Mouse (Mus musculus) cerebellum, postnatal 14 days (tissue): ENCODE measurements around the gene Glis3.

Experiments
- DNase-seq, 2 experiments: peaks; one replicate each; pipeline ENCODE4 v3.0.0; 2021; ENCODE audit warnings: mixed read lengths in 2 of 2

Glis3 gene

DNA sequence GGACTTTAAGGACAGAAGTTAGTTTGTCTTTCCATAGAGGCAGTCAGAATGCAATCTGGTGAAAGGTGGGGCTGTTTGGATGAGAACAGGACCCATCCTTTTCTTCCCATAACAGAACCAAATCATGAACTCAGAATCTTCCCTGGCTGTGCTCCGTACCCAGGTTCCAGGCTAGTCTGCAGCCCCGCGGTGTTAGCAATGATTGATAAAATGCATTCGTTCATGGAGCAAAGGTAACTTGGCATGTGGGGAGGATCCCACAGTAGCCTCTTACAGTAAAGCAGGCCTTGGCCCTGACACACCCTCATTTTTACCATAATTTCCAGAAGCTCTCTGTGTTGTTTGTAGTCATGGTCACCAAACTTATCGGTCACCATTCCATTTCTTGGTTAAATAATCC, 152.4 kb downstream of the Glis3 start:
- no peak for DNase-seq

DNA sequence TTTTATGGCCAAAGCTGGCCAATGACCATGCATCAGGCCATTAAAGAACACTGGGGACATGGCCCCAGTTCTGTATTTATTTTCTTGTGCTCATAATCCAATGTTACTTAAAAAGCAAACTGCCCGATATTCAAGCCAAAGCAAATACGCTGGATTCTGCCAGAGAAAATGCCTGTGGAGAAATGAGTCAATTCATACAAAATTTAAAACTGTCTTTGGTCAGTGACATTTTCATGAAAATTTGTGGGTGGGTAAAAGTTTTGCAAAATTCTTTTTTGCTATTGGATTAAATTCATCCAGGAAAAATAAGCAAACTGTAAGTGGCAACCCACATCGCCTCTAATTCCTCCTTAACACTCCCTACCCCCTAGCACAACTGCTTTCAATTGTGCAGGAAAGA, 154.5 kb downstream of the Glis3 start:
- no peak for DNase-seq

DNA sequence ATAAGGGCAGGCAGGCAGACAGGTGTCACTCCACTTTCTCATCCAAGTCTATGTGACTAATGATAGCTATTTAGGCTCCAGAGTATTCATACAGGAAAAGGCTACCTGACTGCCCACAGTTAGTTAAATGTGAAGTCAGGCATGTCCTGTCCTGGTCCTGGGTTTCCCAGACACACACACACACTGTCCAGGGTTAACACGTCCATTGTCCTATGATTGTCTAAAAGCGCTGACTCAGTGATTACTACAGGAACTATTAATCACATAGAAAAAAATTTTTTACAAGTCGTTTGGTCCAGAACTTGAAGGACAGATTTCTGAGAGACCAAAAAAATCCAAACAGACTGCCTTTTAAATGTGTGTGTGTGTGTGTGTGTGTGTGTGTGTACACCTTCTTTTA, 157.6 kb downstream of the Glis3 start:
- no peak for DNase-seq

DNA sequence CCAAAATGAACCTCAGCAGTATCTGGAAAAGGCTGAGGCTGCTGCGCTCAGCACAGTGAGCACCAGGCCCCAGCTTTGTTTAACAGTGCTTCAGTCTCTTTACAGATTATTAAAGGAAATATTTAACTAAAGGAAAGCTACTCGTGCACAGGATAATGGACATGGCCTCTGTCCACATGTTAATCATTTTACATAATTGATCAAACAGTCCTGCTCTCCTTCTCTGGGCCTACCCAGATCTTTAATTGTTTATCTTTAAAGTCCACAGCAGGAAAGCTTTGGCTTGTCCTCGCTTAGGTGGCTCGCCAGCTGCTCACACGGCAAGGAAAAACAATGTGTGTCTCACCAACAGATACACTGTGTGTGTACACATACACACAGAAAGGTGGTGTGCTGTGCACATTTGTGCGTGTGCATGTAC, 159.1 kb downstream of the Glis3 start:
- DNase-seq, result no peak

DNA sequence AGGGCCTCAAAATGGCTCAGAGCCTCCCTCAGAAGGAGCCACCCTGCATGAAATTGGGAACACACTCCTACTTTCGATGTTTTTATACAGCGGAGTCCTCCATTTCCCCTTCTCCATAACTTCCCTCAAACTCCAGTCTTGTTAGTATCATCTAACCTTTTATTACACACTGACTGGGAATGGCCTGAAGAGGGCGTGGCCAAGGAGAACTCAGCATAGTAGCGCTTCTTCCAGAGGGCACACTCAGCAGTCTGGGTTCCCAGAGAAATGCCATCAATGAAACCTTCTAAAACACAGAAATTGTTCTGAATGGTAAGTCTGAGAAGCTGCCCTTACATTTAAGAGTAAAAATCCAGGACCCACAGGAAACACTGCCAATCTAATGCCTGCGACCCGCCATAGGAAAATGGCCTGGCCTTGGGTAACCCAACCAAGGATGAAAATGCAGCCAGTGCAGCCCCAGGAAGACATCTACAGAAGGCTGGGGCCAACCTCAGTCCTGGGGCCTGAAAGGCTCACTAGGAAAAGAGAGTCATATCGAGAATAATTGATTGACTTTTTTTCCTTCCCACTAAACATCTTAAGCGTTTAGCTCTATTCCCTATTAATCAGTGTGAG, 159.6 kb downstream of the Glis3 start:
- DNase-seq, result no peak

DNA sequence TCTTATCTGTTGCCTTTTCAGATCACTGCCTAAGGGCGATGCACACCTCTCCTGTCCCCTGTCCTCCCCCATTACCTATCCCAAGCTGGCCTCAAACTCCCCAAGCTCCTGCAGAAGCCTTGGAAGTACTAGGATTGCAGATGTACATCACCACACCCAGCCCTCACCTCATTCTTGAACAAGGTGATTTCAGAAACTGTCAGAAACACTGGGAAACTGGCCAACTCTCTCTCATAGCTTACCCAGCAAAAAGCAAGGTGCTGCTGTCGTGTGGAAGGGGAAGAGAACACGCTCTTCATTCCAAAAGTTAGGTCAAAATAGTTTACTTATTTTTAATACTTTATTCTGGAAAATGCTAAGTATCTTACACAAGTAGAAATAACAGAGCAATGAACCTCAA, 160.6 kb downstream of the Glis3 start:
- DNase-seq, result no peak

DNA sequence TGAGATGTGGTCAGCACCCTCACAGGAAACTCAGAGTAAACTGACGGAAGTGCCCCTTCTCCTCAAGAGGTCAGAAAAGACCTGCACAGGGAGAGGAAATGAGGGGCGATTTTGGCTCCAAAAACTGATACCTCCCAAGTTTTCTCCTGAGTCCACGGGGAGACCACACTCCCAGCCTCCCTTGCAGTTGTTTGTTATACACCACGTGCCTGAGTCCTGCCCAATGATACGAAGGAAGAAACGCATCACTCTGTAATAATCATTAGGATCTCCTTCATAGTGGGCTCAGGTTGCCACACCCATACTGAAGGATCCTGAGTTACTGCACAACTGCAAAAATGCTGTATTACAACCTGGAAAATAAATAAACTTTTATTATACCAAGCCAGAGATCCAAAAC, 161.0 kb downstream of the Glis3 start:
- no peak for DNase-seq

DNA sequence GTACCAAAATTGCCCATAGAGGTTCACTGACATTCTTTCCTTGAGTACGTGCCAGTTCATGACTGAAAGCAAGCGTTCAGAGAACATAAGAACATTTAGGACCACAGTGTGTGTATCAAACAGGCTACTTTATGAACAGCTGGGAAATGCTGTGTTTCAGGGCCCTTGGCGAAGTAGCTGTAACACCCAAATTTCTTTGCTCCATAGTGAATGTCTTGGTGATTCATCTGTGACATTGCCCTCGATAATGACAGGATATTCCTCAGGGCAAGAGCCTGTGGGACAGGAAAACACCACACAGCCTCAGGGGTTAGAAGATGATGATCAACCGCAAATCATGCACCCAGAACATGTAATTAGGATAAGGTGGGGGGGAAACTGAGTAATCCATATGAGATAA, 161.6 kb downstream of the Glis3 start:
- no peak for DNase-seq

DNA sequence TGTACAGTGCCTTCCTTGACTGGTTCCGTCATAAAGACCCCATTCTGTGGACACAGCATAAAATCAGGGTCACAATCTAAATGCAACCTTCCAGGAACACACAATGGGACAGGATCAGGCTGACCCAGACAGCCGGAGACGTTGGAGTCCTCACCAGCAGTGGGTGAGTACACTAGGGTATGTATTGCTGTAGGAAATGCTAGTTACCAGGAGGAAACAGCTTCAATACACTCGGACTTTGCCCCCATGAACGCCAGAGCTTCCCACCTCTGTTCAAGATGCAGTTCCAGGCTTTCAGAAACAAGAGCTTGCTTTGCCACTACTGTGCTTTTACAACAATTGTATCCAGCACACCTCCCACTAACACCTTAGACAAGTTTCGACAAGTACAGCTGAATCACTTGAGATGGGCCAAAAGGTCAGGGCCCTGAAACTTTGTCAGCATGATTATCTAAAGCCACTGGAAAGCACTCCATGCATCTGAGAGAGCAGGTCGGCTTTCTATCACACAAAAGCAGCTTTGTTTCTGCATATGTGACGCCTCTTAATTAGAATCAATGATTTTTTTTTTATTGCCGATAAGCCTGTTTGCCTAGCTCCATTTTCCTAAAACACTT, 162.3 kb downstream of the Glis3 start:
- DNase-seq, result no peak

DNA sequence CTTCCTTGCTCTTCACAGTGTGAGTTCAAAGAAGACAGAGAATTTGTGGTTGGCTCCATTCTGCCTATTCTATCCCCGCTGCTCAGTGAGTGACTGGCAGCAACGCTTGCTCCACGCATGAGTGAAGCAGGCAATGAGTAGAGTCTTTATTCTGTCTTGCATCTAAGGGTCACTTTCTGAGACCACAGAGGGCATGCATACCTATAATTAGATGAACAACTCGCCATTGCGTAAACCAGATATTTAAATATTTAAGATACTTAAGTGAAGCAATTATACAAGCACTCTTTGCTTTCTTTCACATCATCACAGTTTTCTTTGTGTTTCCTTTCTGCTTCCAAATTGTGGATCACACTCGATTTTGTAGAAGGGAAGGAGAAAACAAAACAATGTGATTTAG, 163.4 kb downstream of the Glis3 start:
- DNase-seq, result no peak

DNA sequence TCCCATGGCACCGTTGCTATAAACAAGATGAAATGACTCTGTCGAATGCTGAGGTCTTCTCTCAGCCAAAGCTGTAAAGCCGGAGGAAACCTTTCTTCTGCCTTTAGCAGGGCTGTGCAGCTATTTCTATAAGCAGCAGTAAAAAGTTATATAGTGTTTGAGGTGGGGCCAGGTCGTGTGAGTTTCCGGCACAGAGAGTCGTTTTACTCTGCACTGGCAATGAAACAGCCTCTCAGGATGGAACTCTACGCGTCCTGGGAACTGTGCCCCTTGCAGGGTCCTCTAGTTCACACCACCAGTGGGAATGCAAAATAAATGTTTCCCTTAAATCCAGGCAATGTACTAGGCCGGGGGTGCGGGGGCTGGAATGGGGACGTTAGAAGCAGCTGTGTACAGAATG, 167.4 kb downstream of the Glis3 start:
- no peak for DNase-seq

DNA sequence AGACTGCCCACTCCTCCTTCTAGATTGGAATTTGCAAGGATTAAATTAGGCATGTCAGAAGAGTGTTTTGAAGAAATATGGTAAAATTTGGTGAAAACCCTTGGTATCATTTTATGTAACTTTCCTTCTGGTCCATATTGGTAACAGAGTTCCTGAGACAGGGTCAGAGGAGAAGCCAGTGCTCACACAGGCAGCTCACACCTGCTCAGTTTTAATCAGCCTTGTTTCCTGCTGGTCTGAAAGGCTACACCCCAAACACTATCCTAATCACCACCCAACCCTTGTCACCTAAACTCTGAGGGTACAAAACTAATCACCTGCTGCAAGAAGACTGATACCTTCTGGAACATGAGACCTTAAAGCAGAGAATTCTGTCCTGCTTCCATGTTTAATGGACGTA, 168.0 kb downstream of the Glis3 start:
- no peak for DNase-seq

DNA sequence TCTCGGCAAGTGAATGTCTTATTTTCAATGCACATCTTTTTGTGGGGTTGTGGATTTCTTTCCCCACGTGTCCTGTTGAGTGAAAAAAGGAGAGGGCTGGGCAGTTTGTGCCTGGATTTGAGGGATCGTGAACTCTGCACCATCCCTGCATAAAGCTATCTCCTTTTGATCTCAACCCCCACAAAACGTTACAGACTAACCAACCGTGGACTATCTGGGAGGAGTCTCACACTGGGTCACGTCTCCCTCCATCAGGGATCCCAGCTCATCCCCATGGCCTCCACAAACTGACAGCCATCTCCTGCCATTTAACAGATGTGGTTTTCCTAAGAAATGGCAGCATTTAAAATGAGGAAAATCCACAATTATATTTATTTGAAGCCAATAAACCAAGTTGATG, 174.5 kb downstream of the Glis3 start:
- no peak for DNase-seq

DNA sequence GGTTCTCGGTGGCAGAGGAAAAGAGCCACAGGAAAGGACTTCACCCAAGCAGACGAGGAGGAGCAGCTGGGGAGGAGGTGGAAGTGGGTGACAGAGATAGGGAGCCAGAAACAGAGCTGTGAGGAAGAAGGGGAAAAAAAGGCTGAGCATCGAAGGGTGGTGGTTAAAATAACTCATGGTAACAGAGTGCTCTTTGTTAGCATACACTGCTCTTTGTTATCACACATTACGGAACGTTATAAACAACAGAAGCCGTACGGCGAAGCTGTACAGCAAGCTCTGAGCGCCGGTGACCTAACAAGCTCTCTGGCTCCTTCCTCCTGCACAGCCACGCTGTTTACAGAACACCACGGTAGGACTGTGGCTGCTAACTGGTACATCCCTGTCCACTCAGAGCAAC, 176.9 kb downstream of the Glis3 start:
- no peak for DNase-seq

DNA sequence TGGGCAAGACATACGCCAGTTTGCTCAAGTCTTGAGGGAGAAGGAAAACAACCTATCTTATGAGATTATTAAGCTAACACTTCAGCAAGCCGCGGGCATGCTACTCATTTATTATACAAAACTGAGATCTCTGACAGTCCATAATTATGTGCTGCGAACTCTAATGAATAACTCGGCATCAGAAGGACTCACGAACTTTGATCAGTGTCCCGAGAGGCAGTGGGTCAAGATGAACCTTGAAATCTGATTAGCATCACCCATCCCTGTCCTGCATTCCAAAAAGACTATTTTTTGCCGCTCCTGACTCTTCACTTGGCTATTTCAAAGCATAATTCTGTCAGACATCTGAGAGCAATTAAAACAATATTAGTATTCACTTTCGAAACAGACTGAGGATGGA, 178.9 kb downstream of the Glis3 start:
- DNase-seq, result no peak

DNA sequence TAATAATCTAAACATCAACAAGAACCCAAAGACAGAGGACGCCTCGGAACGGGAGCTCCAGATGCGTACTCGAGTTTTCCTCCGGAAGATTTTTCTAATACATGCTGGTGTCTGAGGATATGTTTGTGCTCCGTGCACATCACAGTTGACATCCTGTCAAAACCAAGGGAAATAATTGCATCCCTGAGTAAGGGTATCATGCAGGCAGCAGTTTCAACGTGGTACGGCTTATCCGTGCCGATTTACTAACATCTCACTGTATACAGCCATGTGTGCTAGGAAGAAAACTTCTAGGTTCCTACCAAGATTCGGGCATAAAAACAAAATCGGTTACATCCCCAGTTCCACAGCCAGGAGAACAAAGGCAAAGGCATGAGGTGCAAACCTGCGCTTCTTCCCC, 179.4 kb downstream of the Glis3 start:
- DNase-seq, result no peak

DNA sequence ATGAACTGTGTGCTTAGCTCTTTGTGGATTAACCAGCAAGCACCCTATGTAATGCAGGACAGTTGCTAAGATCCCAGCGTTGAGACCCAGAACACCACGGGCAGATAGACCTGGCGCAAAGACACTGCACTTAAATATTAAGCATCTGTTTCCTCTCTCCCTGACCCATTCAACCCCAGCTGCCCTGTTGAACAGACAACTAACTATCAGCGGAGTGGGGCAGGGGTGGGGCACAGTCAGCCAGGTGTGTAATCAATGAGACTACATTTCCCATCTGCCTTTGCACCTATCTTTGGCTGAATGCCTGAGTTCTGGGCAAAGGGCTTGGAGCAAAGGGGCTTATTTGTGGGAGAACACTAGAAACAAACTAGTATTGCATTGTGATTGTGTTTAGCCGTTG, 180.1 kb downstream of the Glis3 start:
- DNase-seq, result no peak

DNA sequence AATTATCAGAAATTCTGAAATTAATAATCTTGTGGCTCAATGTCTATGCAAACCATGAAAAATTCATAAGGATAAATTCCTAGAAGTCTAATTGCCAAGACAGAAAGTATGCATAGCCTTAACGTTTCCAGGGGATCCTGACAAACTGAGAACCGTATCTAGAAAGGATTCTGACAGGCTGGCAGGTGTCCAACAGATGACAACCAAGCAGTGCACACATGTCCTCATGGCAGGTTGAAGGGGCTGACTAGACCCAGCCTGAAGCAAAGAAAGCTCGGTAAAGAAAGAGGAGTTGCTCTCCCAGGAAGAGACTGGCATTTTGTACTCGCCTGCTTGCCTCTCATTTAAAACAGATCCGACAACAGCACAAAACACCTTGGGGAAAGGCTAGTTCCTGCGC, 184.0 kb downstream of the Glis3 start:
- peak; percentile 56 to 70 for DNase-seq

DNA sequence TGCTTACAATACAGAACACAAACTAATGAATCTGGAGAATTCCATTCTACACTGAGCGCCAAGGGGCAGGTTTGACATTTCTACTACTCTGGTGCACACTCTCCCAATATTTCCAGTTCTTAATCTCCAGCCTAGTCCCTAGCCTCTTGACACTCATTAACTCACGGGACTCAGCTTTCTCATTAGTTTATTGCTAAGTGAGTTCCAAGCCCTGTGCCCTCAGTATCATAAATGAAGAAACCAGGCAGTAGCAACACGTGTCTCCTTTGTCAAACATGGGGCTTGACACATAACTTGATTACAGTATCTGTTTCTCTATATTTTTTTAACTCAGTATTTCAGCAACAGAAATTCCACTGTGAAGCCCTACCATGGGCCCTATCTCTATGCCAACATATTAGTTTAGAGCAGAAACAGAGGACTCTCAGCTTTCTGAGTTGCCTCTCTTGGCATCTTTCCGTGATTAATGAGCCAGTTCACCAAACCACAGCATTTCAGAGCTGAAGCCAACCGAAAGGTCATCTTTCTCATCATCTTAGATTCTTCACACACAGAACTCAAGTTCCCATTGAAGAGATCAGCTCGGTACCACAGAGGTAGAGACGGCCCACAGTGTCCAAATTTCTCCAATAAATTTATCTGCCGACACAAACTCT, 186.1 kb downstream of the Glis3 start:
- no peak for DNase-seq

DNA sequence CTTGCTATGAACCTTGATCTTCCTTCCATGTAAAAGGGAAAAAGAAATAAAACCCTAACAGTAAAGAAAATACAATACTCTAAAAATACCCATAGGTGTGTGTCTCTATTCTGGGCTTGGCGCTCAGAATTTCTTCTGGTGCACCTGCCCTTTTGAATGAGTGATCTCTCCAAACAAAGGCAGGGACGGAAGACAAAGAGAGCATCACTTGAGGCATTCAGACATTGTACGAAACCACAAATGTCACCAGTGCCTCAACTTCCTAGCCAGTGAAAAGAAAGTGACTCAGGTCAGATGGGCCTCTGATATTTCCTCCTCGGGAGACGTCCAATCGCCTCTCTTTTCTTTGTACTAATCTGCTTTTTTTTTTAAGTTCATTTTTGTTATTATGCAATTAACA, 201.8 kb downstream of the Glis3 start:
- DNase-seq, result no peak

DNA sequence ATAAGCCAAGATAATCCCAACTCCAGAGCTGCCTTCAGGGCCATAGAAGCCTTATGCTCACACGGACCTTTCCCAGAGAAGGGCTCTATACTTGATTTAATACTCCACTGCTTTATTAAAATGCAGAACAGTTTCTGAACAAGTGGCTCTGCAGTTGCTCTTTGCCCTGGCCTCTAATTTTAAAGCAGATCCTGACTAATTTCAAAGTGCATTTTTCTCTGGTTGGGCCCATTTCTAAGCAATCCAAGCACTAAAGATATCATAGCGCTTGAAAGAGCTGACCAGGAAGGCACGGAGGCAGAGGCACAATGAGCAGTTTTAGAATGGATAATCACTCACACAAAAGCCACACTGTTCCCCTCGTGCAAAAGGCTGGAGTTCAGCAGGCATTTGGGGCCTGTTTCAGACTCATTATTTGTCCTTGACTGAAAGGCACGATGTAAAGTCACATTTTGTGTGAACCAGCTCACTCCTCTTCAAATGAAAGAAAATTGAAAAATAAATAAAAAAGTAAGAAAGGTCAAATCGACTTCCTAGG, 202.5 kb downstream of the Glis3 start:
- no peak for DNase-seq

DNA sequence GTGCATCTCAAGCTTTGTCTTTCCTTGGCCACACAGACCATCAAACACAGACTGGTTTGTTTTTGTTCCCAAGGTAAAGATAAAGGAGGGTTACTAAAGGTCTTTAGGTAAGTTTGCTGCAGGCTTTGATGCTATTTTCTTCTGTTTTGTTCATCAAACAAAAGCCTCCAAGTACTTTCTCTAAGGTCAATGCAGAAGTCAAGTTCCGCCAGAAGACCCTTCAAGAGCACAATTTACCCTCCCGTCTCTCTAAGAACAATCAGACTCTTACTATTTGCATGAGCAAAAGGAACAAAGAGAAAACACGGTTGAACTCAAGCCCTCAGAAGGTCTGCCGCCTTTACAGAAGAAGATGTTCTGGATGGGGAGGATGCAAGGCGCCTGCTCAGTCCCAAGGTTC, 206.3 kb downstream of the Glis3 start:
- DNase-seq, result no peak

DNA sequence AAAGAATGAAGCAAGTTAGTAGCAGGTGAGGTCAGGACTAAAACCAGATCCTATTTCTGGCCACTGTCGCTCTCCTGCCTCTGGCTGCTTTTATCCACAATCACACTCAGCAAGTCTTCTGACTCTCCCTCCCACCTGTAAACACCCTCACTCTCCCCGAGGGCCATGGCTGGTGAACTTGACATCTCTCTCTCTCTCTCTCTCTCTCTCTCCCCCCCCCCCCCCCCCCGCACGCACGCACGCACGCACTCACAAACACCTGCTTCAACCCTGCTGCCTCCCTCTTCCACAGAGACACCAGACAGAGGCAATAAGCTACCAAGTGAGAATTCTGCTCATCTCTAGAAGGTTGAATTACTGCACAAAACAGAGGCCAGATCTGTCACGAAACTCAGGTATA, 208.7 kb downstream of the Glis3 start:
- no peak for DNase-seq

DNA sequence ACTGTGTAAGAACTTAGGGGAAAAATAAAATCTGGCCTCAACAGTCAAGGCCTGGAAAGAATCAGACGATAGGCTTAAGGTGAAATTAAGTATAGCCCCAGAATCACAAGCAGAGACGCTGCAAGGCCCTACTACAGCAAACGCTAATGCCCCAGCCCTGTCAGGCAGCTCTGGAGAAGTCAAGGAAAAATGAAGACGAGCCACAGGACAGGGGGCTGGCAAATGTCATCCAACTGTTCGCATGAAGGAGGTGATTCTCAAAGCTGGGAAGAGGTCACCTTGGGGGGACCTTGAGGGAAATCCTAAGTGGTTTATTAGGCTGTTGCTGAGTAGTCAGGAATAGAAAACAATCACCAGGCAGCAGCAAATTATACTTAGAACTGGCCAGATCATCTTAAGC, 214.1 kb downstream of the Glis3 start:
- DNase-seq, result no peak

DNA sequence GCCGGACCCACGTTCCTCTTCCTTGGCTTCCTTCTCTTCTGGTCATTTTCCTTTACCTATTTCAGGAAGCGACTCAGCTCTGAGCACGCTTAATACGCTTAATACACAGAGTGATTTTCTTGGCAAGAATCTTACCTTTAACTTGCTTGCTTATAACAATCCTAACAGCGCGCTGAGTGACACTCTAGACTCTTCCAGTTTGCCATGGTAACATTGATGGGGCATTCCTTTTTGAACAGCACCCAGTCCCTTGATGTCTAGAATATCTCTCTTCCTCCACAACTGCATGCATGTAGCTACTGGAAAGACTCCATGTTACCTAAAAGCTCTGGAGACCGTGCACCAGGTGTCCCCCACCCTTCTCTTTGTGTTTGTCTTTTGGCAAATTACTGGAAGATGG, 225.5 kb downstream of the Glis3 start:
- no peak for DNase-seq
